Mouse (Mus musculus) A20 (cell line): Measurements from ENCODE around the gene Cldn3.
A peak's percentile ranks its signal among the peaks of the same experiment; 100 is the strongest.

Experiments used
- DNase-seq: peaks from one replicate; pipeline ENCODE4 v3.0.0-alpha.2; 2011; ENCODE audit warnings: low read depth, low spot score

Cldn3 gene

DNA sequence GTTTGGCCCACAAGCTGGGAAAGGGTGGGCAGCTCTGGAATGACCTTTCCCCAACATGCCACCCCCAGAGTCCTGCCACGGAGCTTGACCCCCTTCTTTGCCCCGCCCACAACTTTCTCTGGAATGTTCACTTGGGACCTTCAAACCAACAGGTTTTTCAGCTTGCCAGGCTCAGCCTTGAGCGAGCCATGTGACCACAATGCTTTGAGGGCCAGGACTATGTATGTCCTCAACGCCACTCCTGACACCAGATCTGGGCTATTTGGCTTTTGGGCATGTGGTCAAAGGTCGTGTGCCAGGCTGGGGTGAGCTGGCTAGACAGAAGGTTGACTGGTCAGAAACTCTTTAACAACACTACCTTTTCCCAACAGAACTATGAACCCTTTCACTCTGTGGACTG, 16.1 kb downstream of the Cldn3 start:
- no peak for DNase-seq

GRCm38 (mm10) chr5:135007802-135008571, 22.0 kb downstream of the Cldn3 start:
- DNase-seq = peak; percentile 54

DNA sequence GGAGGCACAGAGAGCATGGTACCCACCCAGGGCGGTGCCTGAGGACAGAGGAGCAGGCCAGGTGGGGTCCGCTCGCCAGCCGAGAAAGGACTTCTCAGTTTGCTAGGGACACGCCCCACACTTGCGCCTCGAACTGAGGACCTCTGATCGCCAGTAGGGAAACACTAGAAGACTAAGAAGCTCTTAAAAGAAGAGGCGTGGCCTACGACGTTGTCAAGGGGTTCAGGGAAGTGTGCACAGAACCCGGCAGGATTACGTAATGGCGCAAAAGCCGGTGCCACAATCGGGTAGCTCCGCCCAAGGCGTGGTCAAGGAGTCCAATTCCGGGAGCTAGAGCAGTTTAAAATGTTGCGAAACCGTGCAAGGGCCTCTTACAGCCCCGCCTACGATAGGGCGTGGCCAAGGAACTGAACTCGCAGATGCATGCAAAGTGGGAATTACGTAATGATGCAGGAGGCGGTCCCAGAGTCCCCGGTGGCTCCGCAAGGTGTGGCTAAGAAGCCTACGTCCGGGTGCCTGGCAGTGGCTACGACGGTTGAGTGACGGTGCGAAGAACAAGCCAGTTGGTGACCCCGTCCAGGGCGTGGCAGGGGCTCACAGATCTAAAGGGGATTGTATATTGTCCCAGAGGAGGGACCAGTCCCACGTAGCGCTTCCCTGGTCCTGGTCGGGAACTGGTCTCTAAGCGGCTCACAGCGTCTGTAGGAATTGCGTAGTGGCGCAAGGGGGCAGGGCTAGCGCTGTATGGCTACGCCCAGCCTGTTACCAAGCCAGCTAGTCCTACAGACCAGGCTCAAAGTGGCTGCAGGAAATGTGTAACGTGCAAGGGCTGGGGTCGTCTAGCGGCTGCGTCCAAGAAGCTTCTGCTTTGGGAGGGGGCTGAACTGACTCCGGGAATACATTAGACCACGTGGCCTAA, 22.9 kb downstream of the Cldn3 start, which contains the start of gene Abhd11:
Gene Abhd11 (plus strand): TSS at position 482 of the 919 bp plus-strand sequence.
- DNase-seq = peak; percentile 100

GRCm38 (mm10) chr5:135009590-135010319, 23.7 kb downstream of the Cldn3 start:
- DNase-seq = peak; percentile 97

GRCm38 (mm10) chr5:135010320-135010709, 24.3 kb downstream of the Cldn3 start:
- DNase-seq = no peak

GRCm38 (mm10) chr5:135010841-135011743, 25.1 kb downstream of the Cldn3 start:
- DNase-seq = no peak

- no peak for DNase-seq
Observed at GRCm38 (mm10) chr5:135011809-135012613, 26.0 kb downstream of the Cldn3 start.

DNA sequence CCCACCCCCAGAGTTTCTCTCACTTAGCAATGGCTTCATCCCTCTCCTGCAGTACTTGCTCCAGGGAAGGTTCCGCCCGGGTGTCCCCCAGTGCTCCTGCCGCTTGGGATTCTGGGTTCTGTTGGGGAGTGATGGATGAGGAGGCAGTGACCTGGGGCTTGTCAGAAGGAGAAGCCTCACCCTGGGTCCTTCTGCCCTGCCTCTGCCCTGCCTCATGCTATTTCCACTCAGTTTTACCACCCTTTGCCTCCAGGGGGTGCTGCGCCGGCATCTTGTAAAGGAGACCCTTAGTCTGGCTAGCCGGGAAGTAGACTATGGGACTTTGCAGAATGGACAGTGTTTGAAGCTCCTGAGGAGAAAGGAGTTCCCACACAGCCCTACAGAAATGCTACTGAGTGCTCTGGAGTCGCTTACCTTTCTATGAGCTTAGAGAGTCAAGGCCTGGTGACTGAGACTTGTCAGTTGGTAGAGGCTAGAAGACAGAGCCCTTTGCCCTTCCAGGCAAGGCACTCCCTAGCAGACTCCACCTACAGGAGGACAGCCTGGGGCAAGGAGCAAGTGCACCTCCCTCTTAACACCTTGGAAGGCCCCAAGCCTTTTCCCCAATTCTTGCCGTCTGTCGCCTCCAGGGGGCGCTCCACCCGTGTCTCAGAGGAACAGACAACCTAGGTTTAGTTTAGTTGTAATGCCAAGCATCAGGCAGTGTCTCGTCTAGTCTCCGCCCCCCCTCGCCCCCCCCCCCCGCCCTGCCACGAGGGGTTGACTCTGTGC, 26.8 kb downstream of the Cldn3 start:
- DNase-seq = peak; percentile 81

DNA sequence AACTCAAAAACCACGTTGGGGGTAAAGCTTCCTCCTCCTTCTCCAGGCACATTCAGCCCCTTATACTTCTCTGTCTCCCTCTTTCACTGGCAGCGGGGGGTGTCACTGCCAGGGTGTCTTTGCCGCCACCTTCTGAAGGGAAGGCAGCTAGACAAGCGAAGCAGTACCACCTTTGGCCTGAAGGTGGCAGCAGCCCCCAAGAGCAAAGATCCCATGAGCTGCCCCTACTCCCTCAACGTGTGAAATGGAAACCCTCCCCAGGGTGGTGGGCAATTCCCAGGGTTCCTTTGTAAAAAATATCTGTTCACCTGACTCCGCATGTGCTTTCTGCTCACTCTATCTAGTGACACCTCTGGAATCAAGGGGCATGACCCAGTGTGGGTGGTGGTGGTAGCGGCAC, 29.5 kb downstream of the Cldn3 start:
- DNase-seq = peak; percentile 84

DNA sequence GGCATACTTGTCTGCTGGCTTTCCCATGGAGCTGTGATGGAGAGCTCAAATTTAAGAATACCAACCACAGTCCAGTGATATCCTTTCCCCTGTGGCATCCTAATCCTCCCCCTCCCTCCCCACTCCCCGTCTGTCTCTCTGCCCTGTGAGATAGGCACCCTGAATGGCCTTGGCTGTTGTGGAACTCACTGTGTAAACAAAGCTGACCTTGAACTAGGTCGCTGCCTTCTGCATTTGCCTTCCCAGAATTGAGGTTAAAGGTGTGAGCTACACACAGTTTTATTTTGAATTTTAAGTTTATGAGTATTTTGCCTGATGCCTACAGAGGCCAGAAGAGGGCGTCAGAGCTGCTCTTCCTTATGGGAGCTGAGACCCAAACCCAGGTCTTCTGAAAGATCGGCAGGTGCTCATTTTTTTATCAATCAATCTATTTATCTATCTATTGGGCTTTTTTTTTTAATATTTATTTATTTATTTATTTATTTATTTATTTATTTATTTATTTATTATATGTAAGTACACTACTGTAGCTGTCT, 30.3 kb downstream of the Cldn3 start:
- peak; percentile 36 for DNase-seq

DNA sequence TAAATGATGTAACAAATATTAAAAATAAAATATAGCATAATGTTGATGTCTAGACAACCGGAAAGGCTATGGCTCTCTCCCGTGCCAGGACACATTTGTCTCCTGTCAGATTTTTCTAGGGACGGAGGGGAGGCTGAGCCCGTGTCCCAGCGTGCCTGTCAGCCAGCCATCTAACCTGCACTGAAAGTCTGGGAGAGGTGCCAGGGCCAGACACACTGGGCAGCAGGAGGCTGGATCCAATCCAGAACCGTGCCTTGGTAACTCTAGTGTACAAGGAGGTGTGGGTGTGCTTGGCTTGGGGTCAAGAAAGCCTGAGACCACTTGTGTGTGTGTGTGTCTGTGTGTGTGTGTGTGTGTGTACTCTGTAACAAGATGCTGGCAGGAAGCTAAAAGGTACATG, 35.8 kb downstream of the Cldn3 start:
- DNase-seq = no peak

GRCm38 (mm10) chr5:135023344-135024173, 37.5 kb downstream of the Cldn3 start, which contains the start of gene Stx1a:
Stx1a (plus strand) TSS chr5:135023482.
- DNase-seq = peak; percentile 94

- no peak for DNase-seq
Observed at GRCm38 (mm10) chr5:135024665-135025224, 38.7 kb downstream of the Cldn3 start.

- no peak for DNase-seq
Observed at GRCm38 (mm10) chr5:135025899-135026298, 39.9 kb downstream of the Cldn3 start.

DNA sequence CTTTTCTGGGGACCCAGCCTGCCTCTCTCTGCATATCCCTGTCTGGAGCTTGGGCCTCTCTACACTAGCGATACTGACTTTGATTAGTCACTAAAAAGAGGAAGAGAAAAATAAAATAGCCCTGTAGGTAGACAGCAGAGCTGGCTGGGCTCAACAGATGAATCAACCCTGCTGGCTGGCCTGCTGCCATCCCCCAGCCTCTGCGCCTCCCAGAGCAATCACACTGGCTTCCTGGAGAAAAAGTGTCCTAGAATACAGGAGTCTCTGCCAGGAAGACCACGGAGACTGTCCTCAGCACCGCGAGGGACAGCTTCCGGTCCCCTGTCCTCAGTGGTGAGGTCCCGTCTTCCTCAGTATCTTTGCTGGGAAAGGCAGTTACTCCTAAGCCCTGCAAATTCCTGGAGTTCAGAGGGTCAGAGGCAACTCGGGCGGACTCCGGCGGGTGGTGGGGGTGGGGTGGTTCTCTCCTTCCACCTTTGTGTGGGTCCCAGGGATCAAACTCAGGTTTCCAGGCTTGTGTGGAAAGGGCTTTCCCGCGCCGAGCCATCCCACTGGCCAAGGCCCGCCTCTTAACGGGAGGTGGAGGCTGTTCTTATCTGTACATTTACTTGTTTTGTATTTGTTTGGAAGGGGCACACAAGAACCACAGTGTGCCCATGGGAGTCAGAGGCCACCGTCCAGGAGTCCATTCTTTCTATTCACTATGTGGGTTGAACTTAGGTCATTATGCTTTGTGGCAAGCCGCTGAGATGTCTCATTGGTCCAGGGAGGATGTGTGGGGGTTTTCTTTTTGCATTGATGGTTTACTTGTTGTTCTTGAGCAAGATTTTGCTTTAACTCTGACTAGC, 43.2 kb downstream of the Cldn3 start:
- DNase-seq = peak; percentile 51

DNA sequence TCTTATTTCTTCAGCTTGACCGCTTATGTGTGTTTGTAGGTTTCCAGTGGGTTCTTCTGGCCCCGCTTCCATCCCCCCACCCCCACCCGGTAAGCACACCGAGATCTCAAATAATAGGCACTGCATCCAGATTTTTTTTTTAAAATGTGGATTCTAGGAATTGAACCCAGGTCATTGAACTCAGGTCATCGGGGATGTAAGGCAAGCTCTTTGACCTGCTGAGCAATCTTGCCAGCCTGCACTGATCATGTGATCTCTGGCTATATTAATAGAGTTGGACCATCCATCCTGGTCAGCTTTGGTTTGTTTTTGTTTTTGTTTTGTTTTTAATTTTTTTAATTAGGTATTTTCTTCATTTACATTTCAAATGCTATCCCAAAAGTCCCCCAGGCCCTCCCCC, 46.6 kb downstream of the Cldn3 start:
- no peak for DNase-seq

- no peak for DNase-seq
Observed at GRCm38 (mm10) chr5:135034593-135034992, 48.6 kb downstream of the Cldn3 start.
